9 mouse cellular contexts compared by ENCODE assay signal in genomic region chr12:81788672-81789084, GRCm38 (mm10). TPM values are rescaled to one million over a fixed set of nuclear protein-coding genes. Genes with fewer than 3 reads are reported as not detected.
DNase-seq lines count a peak whose midpoint lies in the region; ATAC-seq and TF ChIP-seq lines count a peak whose summit lies in the region.
"Had no signal": no experiment of that assay in that cellular context is flagged by ENCODE, and none has a peak within 500 bp of the region (broad histone marks: within the 10 kb centered on the region; RNA-seq: fewer than 3 reads in every experiment).

No protein-coding gene starts in this region.

- peak overlapping the region; percentile 65; the same call in 1 of the 2 replicates for H3K4me2 ChIP-seq in CH12.LX (ENCODE audit: insufficient read depth, low read depth, poor library complexity, severe bottlenecking)
- peak overlapping the region; percentile 36 for H3K4me2 ChIP-seq in embryonic facial prominence, embryonic 15.5 days (replicated peaks)
- peak overlapping the region; percentile 30; the same call in 1 of the 2 replicates for H3K4me2 ChIP-seq in heart, embryonic 14.5 days (ENCODE audit: low read length)
- H3K4me2 ChIP-seq in liver, postnatal 0 days (ENCODE audit: low read depth, low read length): no peak overlapping the region
- H3K4me2 ChIP-seq: neural tube, embryonic 12.5 days had no signal

- peak; percentile 100 for TF ChIP-seq CTCF in CH12.LX (conservative IDR thresholded peaks at IDR 0.05 in 1 of 2, IDR thresholded peaks at IDR 0.05 in 1 of 2; ENCODE audit: low read depth in 2 of 2, low read length in 2 of 2)
- TF ChIP-seq CTCF in liver, postnatal 0 days (IDR thresholded peaks at IDR 0.05; ENCODE audit: low read depth): peak; percentile 99

- in situ Hi-C loops in CH12.LX (cut with MboI; ENCODE audit: low pct_ligation_motif_present, low pct_unique_long_range_greater_than_20kb, low sequenced_read_pairs): loop anchor here (5.0 to 10.0 kb wide), 2 partner anchors 54 to 171 kb away; no protein-coding TSS in a partner anchor

- no peak for ATAC-seq in embryonic facial prominence, embryonic 15.5 days (ENCODE audit: insufficient number of reproducible peaks, low FRiP score, low TSS enrichment, low read depth)
- ATAC-seq in heart, embryonic 14.5 days (ENCODE audit: insufficient number of reproducible peaks, insufficient read depth, low FRiP score, low read depth): no peak
- peak; percentile 72 for ATAC-seq in liver, postnatal 0 days

- TF ChIP-seq EP300 in CH12.LX (IDR thresholded peaks at IDR 0.05; ENCODE audit: low read length): no peak
- no peak for TF ChIP-seq EP300 in liver, postnatal 0 days (IDR thresholded peaks at IDR 0.05; ENCODE audit: low read depth)

- H3K79me2 ChIP-seq in CH12.LX (replicated peaks; ENCODE audit: control insufficient read depth, extremely low read depth, insufficient read depth, poor library complexity, severe bottlenecking): no peaks in the 10 kb centered on the region

- dilution Hi-C loops in CH12.LX (cut with MboI; ENCODE audit: extremely low pct_ligation_motif_present, extremely low pct_unique_long_range_greater_than_20kb, low sequenced_read_pairs): no loop called here

- H3K9me3 ChIP-seq in CH12.LX (replicated peaks; ENCODE audit: low read length): no peaks in the 10 kb centered on the region
- no peaks in the 10 kb centered on the region for H3K9me3 ChIP-seq in embryonic facial prominence, embryonic 15.5 days (replicated peaks)
- H3K9me3 ChIP-seq in heart, embryonic 14.5 days (ENCODE audit: control insufficient read depth, low read length): no peaks in the 10 kb centered on the region
- no peaks in the 10 kb centered on the region for H3K9me3 ChIP-seq in liver, postnatal 0 days (ENCODE audit: low read length)
- H3K9me3 ChIP-seq: neural tube, embryonic 12.5 days had no signal

- H3K27ac ChIP-seq in CH12.LX (ENCODE audit: insufficient read depth, low read depth): no peak overlapping the region
- no peak overlapping the region for H3K27ac ChIP-seq in embryonic facial prominence, embryonic 15.5 days (replicated peaks)
- no peak overlapping the region for H3K27ac ChIP-seq in heart, embryonic 14.5 days (replicated peaks in 1 of 2; ENCODE audit: control insufficient read depth in 1 of 2, insufficient read depth in 1 of 2, low read depth in 2 of 2, low read length in 2 of 2)
- H3K27ac ChIP-seq in liver, postnatal 0 days (ENCODE audit: low read depth): no peak overlapping the region
- H3K27ac ChIP-seq: neural tube, embryonic 12.5 days had no signal

- H3K4me3 ChIP-seq in CH12.LX (replicated peaks in 1 of 3; ENCODE audit: low read depth in 2 of 3, low read length in 2 of 3, poor library complexity in 1 of 3): peak overlapping the region in 1 of 3 experiments; percentile 28
- H3K4me3 ChIP-seq in embryonic facial prominence, embryonic 15.5 days (replicated peaks): 0 out of 2 replicates have a peak overlapping the region, but pooled peaks have one; percentile 1
- H3K4me3 ChIP-seq in heart, embryonic 14.5 days (ENCODE audit: control insufficient read depth in 1 of 2, insufficient read depth in 1 of 2, low read depth in 1 of 2, low read length in 2 of 2): no peak overlapping the region
- no peak overlapping the region for H3K4me3 ChIP-seq in liver, postnatal 0 days (ENCODE audit: low read depth, low read length)
- H3K4me3 ChIP-seq: neural tube, embryonic 12.5 days had no signal

- H3K9ac ChIP-seq in CH12.LX (ENCODE audit: insufficient read depth, low read depth): peak overlapping the region; percentile 31; the same call in 1 of the 2 replicates
- no peak overlapping the region for H3K9ac ChIP-seq in embryonic facial prominence, embryonic 15.5 days
- 0 out of 2 replicates have a peak overlapping the region, but pooled peaks have one; percentile 18 for H3K9ac ChIP-seq in heart, embryonic 14.5 days (ENCODE audit: low read length)
- H3K9ac ChIP-seq in liver, postnatal 0 days (replicated peaks): no peak overlapping the region
- H3K9ac ChIP-seq: neural tube, embryonic 12.5 days had no signal

- H3K4me1 ChIP-seq in CH12.LX (ENCODE audit: control insufficient read depth in 1 of 2, insufficient read depth in 2 of 2): peaks cover 5 to 20% of the 10 kb centered on the region in 2 experiments; a peak in 2 of 4 replicates
- no peaks in the 10 kb centered on the region for H3K4me1 ChIP-seq in embryonic facial prominence, embryonic 15.5 days
- H3K4me1 ChIP-seq in heart, embryonic 14.5 days (ENCODE audit: control insufficient read depth in 2 of 2, insufficient read depth in 2 of 2, low read length in 2 of 2): peaks cover 8 to 11% of the 10 kb centered on the region in 2 experiments
- H3K4me1 ChIP-seq in liver, postnatal 0 days (ENCODE audit: insufficient read depth): no peaks in the 10 kb centered on the region
- H3K4me1 ChIP-seq: neural tube, embryonic 12.5 days had no signal

- H3K27me3 ChIP-seq in CH12.LX (replicated peaks): peaks cover under 1% of the 10 kb centered on the region
- peaks cover 4% of the 10 kb centered on the region for H3K27me3 ChIP-seq in embryonic facial prominence, embryonic 15.5 days
- H3K27me3 ChIP-seq in heart, embryonic 14.5 days (ENCODE audit: control insufficient read depth, insufficient read depth, low read length): peaks cover 6% of the 10 kb centered on the region; the same call in 1 of the 2 replicates
- 0 out of 2 replicates have a peak, but pooled peaks cover 5% of the 10 kb centered on the region for H3K27me3 ChIP-seq in liver, postnatal 0 days (ENCODE audit: insufficient read depth, low read length)
- H3K27me3 ChIP-seq: neural tube, embryonic 12.5 days had no signal

- peak; percentile 93 for DNase-seq in CH12.LX (ENCODE audit: extremely low read depth)
- DNase-seq in adrenal gland, postnatal 4 days (ENCODE audit: low spot score in 2 of 2): peak; percentile 85 to 86
- peak; percentile 91 to 93 for DNase-seq in kidney, postnatal 36 days
- DNase-seq in liver, postnatal 0 days: peak; percentile 92
- DNase-seq in ovary, postnatal 14 days (ENCODE audit: low spot score): peak; percentile 94
- DNase-seq in thymus, postnatal 0 days (ENCODE audit: low spot score): peak; percentile 88

- TF ChIP-seq POLR2A in CH12.LX (IDR thresholded peaks at IDR 0.05; ENCODE audit: low read depth, low read length): no peak

- 3% methylated on average over 9 of the region's 9 CpGs for WGBS in embryonic facial prominence, embryonic 15.5 days
- WGBS in heart, embryonic 14.5 days: 6% methylated on average over 9 of the region's 9 CpGs
- WGBS in liver, postnatal 0 days (ENCODE audit: insufficient replicate concordance): under 1% methylated on average over 9 of the region's 9 CpGs

- no peak; the same call in none of the 2 replicates for TF ChIP-seq RAD21 in CH12.LX (IDR thresholded peaks at IDR 0.05; ENCODE audit: low read depth, low read length)

- H3K36me3 ChIP-seq in CH12.LX (replicated peaks in 1 of 2; ENCODE audit: control insufficient read depth in 1 of 2, insufficient read depth in 1 of 2, low read length in 1 of 2): no peaks in the 10 kb centered on the region
- H3K36me3 ChIP-seq in embryonic facial prominence, embryonic 15.5 days: no peaks in the 10 kb centered on the region
- H3K36me3 ChIP-seq in heart, embryonic 14.5 days (ENCODE audit: control insufficient read depth, insufficient read depth, low read length): no peaks in the 10 kb centered on the region
- no peaks in the 10 kb centered on the region for H3K36me3 ChIP-seq in liver, postnatal 0 days (replicated peaks; ENCODE audit: insufficient read depth, low read length)
- H3K36me3 ChIP-seq: neural tube, embryonic 12.5 days had no signal

TF ChIP-seq in CH12.LX, 34 proteins besides CTCF, POLR2A, EP300 and RAD21:
- TF ChIP-seq ZC3H11A (IDR thresholded peaks at IDR 0.05; ENCODE audit: low read depth, low read length) (peak; percentile 85), ETS1 (conservative IDR thresholded peaks at IDR 0.05; ENCODE audit: low read depth, low read length) (0 out of 2 replicates have a peak, but pooled peaks have one; percentile 30), ZMIZ1 (IDR thresholded peaks at IDR 0.05; ENCODE audit: low read depth, low read length) (no peak), IRF4 (IDR thresholded peaks at IDR 0.05; ENCODE audit: low read depth, low read length) (peak; percentile 64), SMC3 (IDR thresholded peaks at IDR 0.05; ENCODE audit: low read depth, low read length) (peak; percentile 95), CHD2 (IDR thresholded peaks at IDR 0.05; ENCODE audit: low read length) (no peak), SIN3A (IDR thresholded peaks at IDR 0.05; ENCODE audit: low read length) (peak; percentile 29; the same call in 1 of the 2 replicates), NELFE (IDR thresholded peaks at IDR 0.05; ENCODE audit: low read depth, low read length) (peak; percentile 69), TCF12 (IDR thresholded peaks at IDR 0.05; ENCODE audit: low read depth, low read length) (no peak), ELF1 (IDR thresholded peaks at IDR 0.05; ENCODE audit: low read depth, low read length) (0 out of 2 replicates have a peak, but pooled peaks have one; percentile 8), MAFK (IDR thresholded peaks at IDR 0.05; ENCODE audit: insufficient replicate concordance, low read length) (peak; percentile 99)

RNA-seq across cellular contexts. Expression of gene Map3k9, which starts 7.7 kb away (rescaled TPM):
- total RNA-seq in CH12.LX (2012; rRNA removed) (0.34 and 0.38 TPM in 2 replicates), CH12.LX (2014; rRNA removed) (not detected in 2 replicates)
- 0.10 and 0.13 TPM in 2 replicates for polyA plus RNA-seq in CH12.LX (2012; ENCODE audit: insufficient read length, low read depth)
- total RNA-seq in adrenal gland, postnatal 4 days (2021): 1 to 10 TPM; 3.6 to 5.2 TPM
- 1.8 and 2.0 TPM in 2 replicates for polyA plus RNA-seq in embryonic facial prominence, embryonic 15.5 days (2015; fragmentation: Nextera tagmentation; extraction: Ambion mirVana)
- 0.20 and 0.24 TPM in 2 replicates for polyA plus RNA-seq in heart, embryonic 14.5 days (2014; fragmentation: Nextera tagmentation; extraction: Ambion mirVana)
- polyA plus RNA-seq in liver, postnatal 0 days (2015; fragmentation: Nextera tagmentation; extraction: Ambion mirVana): 0.19 and 0.27 TPM in 2 replicates
- 0.21 and 0.29 TPM in 2 replicates for polyA plus RNA-seq in thymus, postnatal 0 days (2015; fragmentation: Nextera tagmentation; extraction: Ambion mirVana)

Comparison
In these comparisons a context has a peak if more than half of its experiments do, and no peak if none do; other contexts are left out.
1. H3K9ac ChIP-seq: peak in CH12.LX (single experiment) and heart, embryonic 14.5 days (single experiment); none in embryonic facial prominence, embryonic 15.5 days (single experiment) and liver, postnatal 0 days (single experiment).
2. Peak in every context shown above with its lines, with median percentiles within 50 percentile points of each other: DNase-seq.